Mouse (Mus musculus): ENCODE results near the gene St5. TPM values are rescaled to one million over a fixed set of nuclear protein-coding genes. Genes with fewer than 3 reads are reported as not detected.

The St5 gene
- polyA plus RNA-seq, 1 experiment, result 34.6 TPM

- no peak for TF ChIP-seq POLR2A (IDR thresholded peaks at IDR 0.05; ENCODE audit: low read depth, low read length)
- TF ChIP-seq CTCF (IDR thresholded peaks at IDR 0.05; ENCODE audit: extremely low read depth, insufficient read depth, insufficient read length, insufficient replicate concordance), result no peak
- Histone ChIP-seq H3K27me3 (ENCODE audit: control insufficient read depth, insufficient read depth, low read length) (no peaks in the 10 kb centered on the region), H3K4me3 (ENCODE audit: extremely low read depth, insufficient read depth, insufficient read length) (no peak overlapping the region), H3K36me3 (ENCODE audit: control insufficient read depth, insufficient read depth, low read length) (no peaks in the 10 kb centered on the region), H3K27ac (ENCODE audit: insufficient read depth, low read length) (no peak overlapping the region), H3K4me1 (ENCODE audit: control insufficient read depth, insufficient read depth, insufficient read length) (no peaks in the 10 kb centered on the region)
- no peak for DNase-seq (ENCODE audit: low read depth in 1 of 2, low spot score in 2 of 2)
- WGBS, result 44% methylated on average over 7 of the region's 7 CpGs
These were observed 222.6 kb downstream of the St5 start for GRCm38 (mm10) chr7:109480765-109481197.

- Histone ChIP-seq H3K27ac (ENCODE audit: insufficient read depth, low read length) (no peak overlapping the region), H3K36me3 (ENCODE audit: control insufficient read depth, insufficient read depth, low read length) (no peaks in the 10 kb centered on the region), H3K4me1 (ENCODE audit: control insufficient read depth, insufficient read depth, insufficient read length) (no peaks in the 10 kb centered on the region), H3K27me3 (ENCODE audit: control insufficient read depth, insufficient read depth, low read length) (no peaks in the 10 kb centered on the region), H3K4me3 (ENCODE audit: extremely low read depth, insufficient read depth, insufficient read length) (no peak overlapping the region)
- no peak for TF ChIP-seq CTCF (IDR thresholded peaks at IDR 0.05; ENCODE audit: extremely low read depth, insufficient read depth, insufficient read length, insufficient replicate concordance)
- 86% methylated on average over 3 of the region's 3 CpGs for WGBS
- DNase-seq (ENCODE audit: low read depth in 1 of 2, low spot score in 2 of 2), result no peak
These were observed 225.5 kb downstream of the St5 start for GRCm38 (mm10) chr7:109477926-109478325.

Other genes starting within 250 kb of the St5 start
- 0.06 and 0.08 TPM in 2 replicates for gene Trim66, start 195.5 kb downstream of the St5 start, polyA plus RNA-seq (2012; rRNA removed)
- 448 and 545 TPM in 2 replicates for gene Rpl27a, start 184.5 kb downstream of the St5 start, polyA plus RNA-seq (2012; rRNA removed)
- 6.9 and 9.0 TPM in 2 replicates for gene Akip1, start 85 bp upstream of the St5 start, polyA plus RNA-seq (2012; rRNA removed)
- gene BC051019, start 20.2 kb upstream of the St5 start, polyA plus RNA-seq (2012; rRNA removed), result 0.08 and 0.15 TPM in 2 replicates
- 0.16 and 0.23 TPM in 2 replicates for gene Ascl3, start 28.1 kb upstream of the St5 start, polyA plus RNA-seq (2012; rRNA removed)
- gene Tmem9b, start 49.3 kb upstream of the St5 start, polyA plus RNA-seq (2012; rRNA removed), result 18.3 and 24.5 TPM in 2 replicates
- gene Nrip3, start 78.4 kb upstream of the St5 start, polyA plus RNA-seq (2012; rRNA removed), result 0.38 and 0.67 TPM in 2 replicates
- gene Scube2, start 162.1 kb upstream of the St5 start, polyA plus RNA-seq (2012; rRNA removed), result 0.21 and 0.22 TPM in 2 replicates

Data from spleen, adult 2 months (tissue).